8 mouse cellular contexts compared by ENCODE assay signal in the genomic region with DNA sequence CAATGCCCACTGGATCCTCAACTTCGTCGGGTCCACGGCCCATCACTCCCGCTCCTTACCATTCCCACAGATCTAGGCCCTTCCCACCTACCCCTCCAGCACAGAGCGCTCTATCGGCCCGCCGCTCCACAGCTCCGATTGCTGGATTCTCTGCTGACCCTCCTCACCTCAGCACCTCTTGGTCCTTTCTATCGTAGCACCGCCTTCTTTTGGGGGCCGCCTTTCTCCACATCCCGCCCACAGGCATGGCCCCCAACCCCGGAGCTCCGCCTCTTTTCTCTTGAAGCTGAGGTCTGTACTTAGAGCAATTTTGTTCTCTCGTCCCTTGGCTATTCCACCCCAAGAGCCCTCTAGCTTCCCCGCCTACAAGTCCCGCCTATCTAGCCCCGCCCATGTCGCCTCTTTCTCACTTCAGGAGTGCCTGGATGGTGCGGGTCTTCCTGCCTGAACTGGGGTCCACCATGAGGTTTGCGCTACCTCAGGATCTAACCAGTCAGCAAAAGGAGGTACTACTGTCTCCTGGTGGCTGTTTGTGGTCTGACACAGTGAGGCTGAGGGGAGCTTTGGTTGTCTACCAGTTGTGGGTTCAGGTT. TPM values are rescaled to one million over a fixed set of nuclear protein-coding genes. Genes with fewer than 3 reads are reported as not detected.
DNase-seq lines count a peak whose midpoint lies in the region; ATAC-seq and TF ChIP-seq lines count a peak whose summit lies in the region.

A gene (minus strand): TSS at position 155 of the 593 bp plus-strand sequence.

- H3K27me3 ChIP-seq in intestine, embryonic 15.5 days (replicated peaks), result peaks cover 8% of the 10 kb centered on the region; the same call in 1 of the 2 replicates
- no peaks in the 10 kb centered on the region for H3K27me3 ChIP-seq in spleen, adult 2 months (ENCODE audit: control insufficient read depth, insufficient read depth, low read length)

- peaks cover 11% of the 10 kb centered on the region for H3K4me1 ChIP-seq in intestine, embryonic 15.5 days (replicated peaks)
- H3K4me1 ChIP-seq in spleen, adult 2 months (ENCODE audit: control insufficient read depth, insufficient read depth, insufficient read length), result peaks cover 8% of the 10 kb centered on the region

- peak within 1 kb of the TSS; percentile 64 for H3K27ac ChIP-seq in intestine, embryonic 15.5 days
- H3K27ac ChIP-seq in spleen, adult 2 months (ENCODE audit: insufficient read depth, low read length), result no peak within 1 kb of the TSS

- WGBS in intestine, embryonic 15.5 days, result under 1% methylated on average over 22 of the region's 22 CpGs
- WGBS in spleen, adult 2 months, result 1% methylated on average over 22 of the region's 22 CpGs

- peak; percentile 79 for DNase-seq in heart, adult 18-20 months
- no peak for DNase-seq in heart, adult 11 months
- peak; percentile 89 for DNase-seq in cerebellum, adult 9-11 months
- peak; percentile 59 to 62 for DNase-seq in gastrocnemius, adult 8-10 months (ENCODE audit: low spot score in 2 of 2)
- peak; percentile 69 to 71 for DNase-seq in left cerebral cortex, postnatal 25 days (ENCODE audit: low spot score in 2 of 2)
- peak; percentile 42 to 43 for DNase-seq in spleen, adult 2 months (ENCODE audit: low read depth in 1 of 2, low spot score in 2 of 2)

- no peak for TF ChIP-seq POLR2A in spleen, adult 2 months (IDR thresholded peaks at IDR 0.05; ENCODE audit: low read depth, low read length)

- intact Hi-C loops in left cerebral cortex, postnatal 25 days (cut with DNase I), result loop anchor here (5.0 kb wide), 1 partner anchor 149 kb away; a partner anchor contains a TSS

- no peaks in the 10 kb centered on the region for H3K9me3 ChIP-seq in intestine, embryonic 15.5 days

- peak within 1 kb of the TSS; percentile 61 for H3K4me3 ChIP-seq in intestine, embryonic 15.5 days (replicated peaks)
- peak within 1 kb of the TSS; percentile 63 for H3K4me3 ChIP-seq in spleen, adult 2 months (ENCODE audit: extremely low read depth, insufficient read depth, insufficient read length)

- H3K36me3 ChIP-seq in intestine, embryonic 15.5 days, result no peaks in the 10 kb centered on the region
- no peaks in the 10 kb centered on the region for H3K36me3 ChIP-seq in spleen, adult 2 months (ENCODE audit: control insufficient read depth, insufficient read depth, low read length)

- no peak; the same call in 1 of the 2 replicates for ATAC-seq in intestine, embryonic 15.5 days
- peak; percentile 25 for ATAC-seq in megakaryocyte-erythroid progenitor cell, adult 5-6 weeks (replicated peaks; ENCODE audit: low FRiP score, low TSS enrichment, poor library complexity, severe bottlenecking)

- TF ChIP-seq CTCF in spleen, adult 2 months (IDR thresholded peaks at IDR 0.05; ENCODE audit: extremely low read depth, insufficient read depth, insufficient read length, insufficient replicate concordance), result peak; percentile 38; the same call in 1 of the 2 replicates

- H3K9ac ChIP-seq in intestine, embryonic 15.5 days, result peak within 1 kb of the TSS; percentile 64

- peak within 1 kb of the TSS; percentile 89 for H3K4me2 ChIP-seq in intestine, embryonic 15.5 days (replicated peaks)

RNA-seq across cellular contexts. Expression of the gene that starts here (rescaled TPM):
- total RNA-seq in heart, adult 18-20 months (2021), result 1 to 10 TPM; 2.2 to 2.6 TPM
- 1 to 10 TPM in 1 of 4 experiments, under 1 TPM in 2, not detected in 1; 0.32 to 1.1 (median 0.99) TPM for total RNA-seq in gastrocnemius, adult 8-10 months (2022)
- polyA plus RNA-seq in intestine, embryonic 15.5 days (2015; fragmentation: Nextera tagmentation; extraction: Ambion mirVana), result 10.3 and 11.7 TPM in 2 replicates
- total RNA-seq in left cerebral cortex, postnatal 25 days (2021), result 100 to 1,000 TPM; 117 to 125 TPM
- total RNA-seq in megakaryocyte-erythroid progenitor cell, adult 5-6 weeks (2014; fragmentation: Nextera tagmentation), result 2.5 and 3.3 TPM in 2 replicates
- total RNA-seq in megakaryocyte-erythroid progenitor cell, adult 5-6 weeks (2017), result 0.61 TPM in 1 of 2 replicates, not detected in the other
- 1.9 and 2.3 TPM in 2 replicates for polyA plus RNA-seq in spleen, adult 2 months (2012; rRNA removed)

Comparison
In these comparisons a context has a peak if more than half of its experiments do, and no peak if none do; other contexts are left out.
1. RNA of the gene that starts here (total RNA-seq): 117 to 125 TPM in left cerebral cortex, postnatal 25 days; 2.2 to 2.6 TPM in heart, adult 18-20 months, 0.61 to 3.3 TPM in megakaryocyte-erythroid progenitor cell, adult 5-6 weeks and 0.32 to 1.1 TPM in gastrocnemius, adult 8-10 months; every median in the first group is over 10 times any median in the second.